Mouse (Mus musculus) limb, embryonic 15.5 days (tissue): ENCODE data around the gene Gm17428. TPM values are rescaled to one million over a fixed set of nuclear protein-coding genes. Genes with fewer than 3 reads are reported as not detected.

Source experiments
- ATAC-seq: fragments of 200-750 bp; cut with Nextera tagmentation; 2 replicates; pipeline ENCODE4 v1.8.0; 2017; ENCODE audit warnings: low read depth, moderate TSS enrichment; ENCODE audit not compliant: insufficient number of reproducible peaks, low FRiP score, low TSS enrichment
- H3K27ac ChIP-seq: fragments of 300-500 bp; sonication (generic); 2 replicates; pipeline ENCODE4 v1.5.1; 2015; ENCODE audit warnings: moderate library complexity, mild to moderate bottlenecking, inconsistent platforms
- H3K27me3 ChIP-seq: fragments of 300-500 bp; sonication (generic); 2 replicates; pipeline ENCODE4 v1.6.1; 2015; ENCODE audit warnings: inconsistent platforms
- H3K36me3 ChIP-seq: fragments of 300-500 bp; sonication (generic); 2 replicates; pipeline ENCODE4 v1.6.1; 2015; ENCODE audit warnings: inconsistent platforms
- H3K4me1 ChIP-seq: fragments of 300-500 bp; sonication (generic); 2 replicates; pipeline ENCODE4 v1.6.1; 2015; ENCODE audit warnings: inconsistent platforms
- H3K4me2 ChIP-seq: fragments of 300-500 bp; sonication (generic); 2 replicates; pipeline ENCODE4 v1.6.1; 2015; ENCODE audit warnings: mild to moderate bottlenecking, inconsistent platforms
- H3K4me3 ChIP-seq: fragments of 300-500 bp; sonication (generic); 2 replicates; pipeline ENCODE4 v1.5.1; 2015; ENCODE audit warnings: mild to moderate bottlenecking, inconsistent platforms
- H3K9ac ChIP-seq: fragments of 300-500 bp; sonication (generic); 2 replicates; pipeline ENCODE4 v1.6.1; 2015; ENCODE audit warnings: inconsistent platforms
- H3K9me3 ChIP-seq: fragments of 300-500 bp; sonication (generic); 2 replicates; pipeline ENCODE4 v1.6.1; 2016; ENCODE audit warnings: inconsistent platforms
- WGBS: fragments of 180-500 bp; shearing (Covaris S2); methylation state at CpG from one replicate; pipeline ENCODE4 v1.1.7; 2015; 5-methylcytosine and 5-hydroxymethylcytosine counted together
- polyA plus RNA-seq: library from polyadenylated mRNA; unstranded; fragments of >200 nt; fragmentation: Nextera tagmentation; extraction: Ambion mirVana; gene quantifications from 2 replicates; pipeline ENCODE4 v1.2.1, GENCODE M21; 2015

The Gm17428 gene
- not detected in 2 replicates for polyA plus RNA-seq

DNA sequence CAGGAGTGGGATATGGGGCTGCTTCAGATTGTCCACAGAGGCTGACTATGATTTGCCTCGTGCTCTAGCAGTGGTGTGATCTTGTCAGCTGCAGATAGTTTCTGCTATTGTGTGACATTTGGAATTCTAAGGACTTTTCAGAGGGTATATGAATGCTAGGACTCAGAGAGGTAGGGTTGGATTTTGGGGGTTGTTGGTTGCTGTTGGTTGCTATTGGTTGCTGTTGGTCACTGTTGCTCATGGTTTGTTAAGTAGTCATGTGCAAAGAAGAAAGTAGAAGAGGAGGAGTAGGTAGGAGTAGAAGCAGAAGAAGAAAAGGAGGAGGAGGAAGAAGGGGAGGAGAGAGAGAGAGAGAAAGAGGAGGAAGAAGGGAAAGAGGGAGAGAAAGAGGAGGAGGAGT, at the start of gene Gm17428:
Gene Gm17428 (plus strand): TSS at position 301 of the 400 bp plus-strand sequence.
- Histone ChIP-seq H3K36me3 (no peaks in the 10 kb centered on the region), H3K9ac (no peak within 1 kb of the TSS), H3K4me3 (no peak within 1 kb of the TSS), H3K4me2 (no peak within 1 kb of the TSS), H3K9me3 (no peaks in the 10 kb centered on the region), H3K27ac (no peak within 1 kb of the TSS), H3K4me1 (no peaks in the 10 kb centered on the region), H3K27me3 (no peaks in the 10 kb centered on the region; the same call in 1 of the 2 replicates)
- 82% methylated on average over 1 of the region's 1 CpGs for WGBS
- no peak for ATAC-seq

DNA sequence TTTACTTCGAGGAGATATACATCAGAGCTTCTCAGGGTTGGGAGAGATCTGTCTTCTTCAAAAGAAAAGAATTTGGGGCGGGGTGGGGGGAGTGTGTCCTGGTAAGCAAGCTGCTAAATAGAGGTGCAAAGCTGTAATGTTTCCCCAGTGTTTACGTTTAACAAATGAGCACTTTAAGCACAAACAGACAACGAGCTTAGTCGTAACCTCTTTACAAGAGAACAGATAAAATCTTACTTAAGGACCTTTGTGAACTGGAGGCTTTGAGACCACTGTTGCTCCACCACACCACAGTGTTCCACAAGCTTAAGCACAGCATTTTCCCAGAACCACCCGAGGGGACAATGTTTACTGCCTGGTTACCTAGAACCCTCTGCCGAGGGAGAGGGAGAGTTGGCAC, 49.4 kb upstream of the Gm17428 start:
- Histone ChIP-seq H3K27ac (peak overlapping the region; percentile 100), H3K9ac (peak overlapping the region; percentile 90), H3K4me2 (peak overlapping the region; percentile 76), H3K4me3 (peak overlapping the region; percentile 63), H3K27me3 (no peaks in the 10 kb centered on the region), H3K9me3 (no peaks in the 10 kb centered on the region), H3K36me3 (peaks cover 7% of the 10 kb centered on the region; the same call in 1 of the 2 replicates), H3K4me1 (peaks cover 48% of the 10 kb centered on the region)
- WGBS = 10% methylated on average over 7 of the region's 7 CpGs
- no peak for ATAC-seq

DNA sequence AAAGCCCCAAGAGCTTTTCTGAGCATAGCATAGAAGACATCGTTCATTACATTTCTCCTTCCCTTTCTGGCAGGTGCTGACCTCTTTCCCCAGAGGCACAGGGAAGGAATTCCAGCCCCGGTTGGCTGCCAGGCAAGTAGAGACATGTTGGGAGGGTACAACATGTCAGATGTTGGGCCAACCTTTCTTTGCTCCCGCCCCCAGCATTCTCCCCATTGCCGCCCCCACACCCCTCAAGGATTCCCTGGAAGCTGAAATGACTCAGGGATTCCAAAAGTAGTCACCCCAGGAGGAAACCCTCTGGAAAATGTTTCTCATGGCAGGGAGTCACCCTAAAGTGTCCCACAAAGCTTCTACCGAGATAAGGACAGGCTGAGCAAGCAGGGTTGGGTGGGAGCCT, 46.9 kb upstream of the Gm17428 start:
- Histone ChIP-seq H3K9me3 (no peaks in the 10 kb centered on the region), H3K36me3 (no peaks in the 10 kb centered on the region), H3K27ac (0 out of 2 replicates have a peak overlapping the region, but pooled peaks have one; percentile 27), H3K27me3 (no peaks in the 10 kb centered on the region), H3K4me1 (peaks cover 42% of the 10 kb centered on the region), H3K9ac (no peak overlapping the region), H3K4me2 (no peak overlapping the region), H3K4me3 (no peak overlapping the region)
- no peak for ATAC-seq
- 62% methylated on average over 5 of the region's 5 CpGs for WGBS

DNA sequence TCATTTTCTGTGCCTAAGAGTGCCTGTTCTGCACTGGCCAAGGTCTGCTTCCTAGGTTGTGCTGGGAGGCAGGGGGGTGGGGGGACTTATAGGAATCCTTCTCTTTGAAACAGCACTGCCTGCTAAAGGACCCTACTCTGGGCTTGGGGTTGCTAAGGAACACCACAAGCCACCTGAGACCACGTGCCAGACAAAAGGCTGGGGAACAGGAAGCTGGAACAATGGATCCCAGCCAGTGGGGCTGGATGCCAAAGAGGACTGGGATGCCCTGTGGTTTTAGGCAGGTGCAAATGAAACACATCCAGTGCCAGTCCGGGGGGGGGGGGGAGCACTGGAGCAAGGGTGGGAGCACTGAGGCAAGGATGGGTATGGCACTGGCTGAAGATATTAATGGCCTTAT, 46.3 kb upstream of the Gm17428 start:
- H3K4me2 ChIP-seq = no peak overlapping the region
- H3K4me1 ChIP-seq = peaks cover 44% of the 10 kb centered on the region
- no peaks in the 10 kb centered on the region for H3K9me3 ChIP-seq
- no peaks in the 10 kb centered on the region for H3K27me3 ChIP-seq
- no peak overlapping the region for H3K9ac ChIP-seq
- 19% methylated on average over 2 of the region's 2 CpGs for WGBS
- H3K4me3 ChIP-seq = no peak overlapping the region
- H3K36me3 ChIP-seq = no peaks in the 10 kb centered on the region
- 0 out of 2 replicates have a peak overlapping the region, but pooled peaks have one; percentile 27 for H3K27ac ChIP-seq
- ATAC-seq = no peak

DNA sequence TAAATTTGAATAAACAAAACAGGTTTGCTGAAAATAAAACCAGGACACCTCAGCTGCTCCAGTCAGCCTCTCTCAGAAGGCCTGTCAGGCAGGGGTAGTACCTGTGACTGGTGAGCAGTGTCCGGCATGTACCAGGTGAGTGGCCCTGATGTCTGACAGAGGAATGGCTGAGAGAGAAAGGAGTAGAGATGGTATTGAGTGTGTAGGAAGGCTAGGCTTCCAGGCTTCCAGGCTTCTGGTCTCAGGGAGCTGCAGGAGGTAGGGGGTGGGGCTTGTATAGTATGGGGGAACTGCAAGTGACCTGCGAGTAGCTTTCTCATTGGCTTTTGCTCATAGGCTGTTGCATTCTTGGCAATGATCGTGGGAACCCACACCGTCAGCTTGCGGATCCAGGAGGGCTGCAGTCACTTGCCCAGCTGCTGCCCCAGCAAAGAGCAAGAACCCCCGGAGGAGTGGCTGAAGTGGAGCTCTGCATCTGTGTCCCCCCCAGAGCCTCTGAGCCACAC, 44.0 kb upstream of the Gm17428 start, which contains the start of gene Il25:
Gene Il25 (plus strand): TSS at position 51 of the 506 bp plus-strand sequence.
- H3K36me3 ChIP-seq = no peaks in the 10 kb centered on the region
- ATAC-seq = no peak
- H3K4me1 ChIP-seq = peaks cover 47% of the 10 kb centered on the region
- H3K27ac ChIP-seq = 0 out of 2 replicates have a peak within 1 kb of the TSS, but pooled peaks have one; percentile 11
- no peak within 1 kb of the TSS for H3K9ac ChIP-seq
- WGBS = 24% methylated on average over 6 of the region's 6 CpGs
- no peaks in the 10 kb centered on the region for H3K27me3 ChIP-seq
- H3K4me2 ChIP-seq = no peak within 1 kb of the TSS
- H3K4me3 ChIP-seq = no peak within 1 kb of the TSS
- no peaks in the 10 kb centered on the region for H3K9me3 ChIP-seq

DNA sequence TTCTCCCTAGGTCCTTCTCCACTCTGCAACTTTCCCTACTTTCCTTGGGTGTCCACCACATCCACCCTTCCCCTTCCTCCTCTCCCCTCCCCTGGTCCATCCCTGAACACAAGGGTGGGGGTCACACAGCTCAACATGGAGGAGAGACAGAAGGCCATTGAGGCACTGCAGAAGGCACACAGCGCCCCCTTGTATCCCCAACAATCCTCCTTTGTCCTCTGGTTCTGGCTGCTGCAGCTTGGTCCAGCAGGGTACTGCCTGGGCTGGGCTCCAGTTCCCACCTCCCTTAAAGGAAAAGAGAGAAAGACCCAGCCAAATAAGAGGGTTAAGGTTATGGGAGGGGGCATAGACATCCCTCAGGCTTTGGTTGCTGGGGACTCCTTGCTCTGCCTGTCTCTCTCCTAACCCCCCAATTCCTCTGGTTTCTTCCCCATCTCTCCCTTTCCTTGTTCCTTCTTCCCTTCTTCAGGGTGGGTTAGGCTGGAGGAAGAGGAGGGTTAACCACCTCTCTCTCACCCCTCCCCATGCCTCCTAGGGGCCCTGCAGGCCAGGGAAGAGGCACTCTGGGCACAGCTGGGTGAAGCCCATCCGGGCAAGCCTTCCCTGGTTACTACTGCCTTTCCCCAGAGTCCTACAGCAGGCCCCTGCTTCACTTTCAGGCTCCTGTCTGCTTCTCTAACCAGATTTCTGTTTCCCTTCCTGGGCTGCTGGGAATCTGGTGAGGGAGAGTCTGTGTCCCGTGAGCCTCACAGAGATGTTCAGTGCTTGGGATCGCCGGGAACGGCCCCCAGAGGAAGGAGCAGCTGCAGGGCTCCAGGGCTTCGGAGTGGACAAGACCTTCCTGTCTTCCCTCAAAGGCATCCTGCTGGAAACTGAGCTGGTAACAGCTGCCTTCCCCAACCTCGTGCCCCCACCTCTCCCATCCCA, 40.6 kb upstream of the Gm17428 start, which contains the start of gene Cmtm5:
Gene Cmtm5 (plus strand): TSS at position 358 of the 927 bp plus-strand sequence.
- peak within 1 kb of the TSS; percentile 13 for H3K4me3 ChIP-seq
- H3K4me1 ChIP-seq = peaks cover 29% of the 10 kb centered on the region
- no peaks in the 10 kb centered on the region for H3K27me3 ChIP-seq
- H3K36me3 ChIP-seq = no peaks in the 10 kb centered on the region
- H3K9ac ChIP-seq = no peak within 1 kb of the TSS
- WGBS = 24% methylated on average over 8 of the region's 8 CpGs
- no peaks in the 10 kb centered on the region for H3K9me3 ChIP-seq
- peak within 1 kb of the TSS; percentile 87 for H3K27ac ChIP-seq
- peak within 1 kb of the TSS; percentile 15 for H3K4me2 ChIP-seq
- peak; percentile 57; the same call in 1 of the 2 replicates for ATAC-seq

DNA sequence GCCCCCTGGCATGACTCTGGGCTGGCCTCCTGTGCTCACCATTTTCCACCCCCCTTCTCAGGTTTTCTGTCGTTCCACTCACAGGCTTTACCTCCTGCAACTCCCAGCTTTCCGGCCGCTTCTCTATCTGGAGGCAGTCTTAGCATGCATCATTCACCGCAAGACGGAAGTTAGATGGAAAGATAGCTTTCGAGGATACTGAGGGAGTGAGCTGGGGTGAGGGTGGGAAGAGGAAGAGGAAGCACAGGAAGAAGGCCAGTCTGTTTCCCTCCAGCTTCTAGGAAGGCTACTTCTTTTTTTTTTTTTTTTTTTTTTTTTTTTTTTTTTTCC, 39.9 kb upstream of the Gm17428 start:
- Histone ChIP-seq H3K36me3 (no peaks in the 10 kb centered on the region), H3K9ac (no peak overlapping the region), H3K4me1 (peaks cover 29% of the 10 kb centered on the region), H3K27ac (peak overlapping the region; percentile 87), H3K9me3 (no peaks in the 10 kb centered on the region), H3K27me3 (no peaks in the 10 kb centered on the region), H3K4me2 (peak overlapping the region; percentile 15; the same call in 1 of the 2 replicates), H3K4me3 (peak overlapping the region; percentile 13)
- 38% methylated on average over 6 of the region's 6 CpGs for WGBS
- no peak for ATAC-seq

DNA sequence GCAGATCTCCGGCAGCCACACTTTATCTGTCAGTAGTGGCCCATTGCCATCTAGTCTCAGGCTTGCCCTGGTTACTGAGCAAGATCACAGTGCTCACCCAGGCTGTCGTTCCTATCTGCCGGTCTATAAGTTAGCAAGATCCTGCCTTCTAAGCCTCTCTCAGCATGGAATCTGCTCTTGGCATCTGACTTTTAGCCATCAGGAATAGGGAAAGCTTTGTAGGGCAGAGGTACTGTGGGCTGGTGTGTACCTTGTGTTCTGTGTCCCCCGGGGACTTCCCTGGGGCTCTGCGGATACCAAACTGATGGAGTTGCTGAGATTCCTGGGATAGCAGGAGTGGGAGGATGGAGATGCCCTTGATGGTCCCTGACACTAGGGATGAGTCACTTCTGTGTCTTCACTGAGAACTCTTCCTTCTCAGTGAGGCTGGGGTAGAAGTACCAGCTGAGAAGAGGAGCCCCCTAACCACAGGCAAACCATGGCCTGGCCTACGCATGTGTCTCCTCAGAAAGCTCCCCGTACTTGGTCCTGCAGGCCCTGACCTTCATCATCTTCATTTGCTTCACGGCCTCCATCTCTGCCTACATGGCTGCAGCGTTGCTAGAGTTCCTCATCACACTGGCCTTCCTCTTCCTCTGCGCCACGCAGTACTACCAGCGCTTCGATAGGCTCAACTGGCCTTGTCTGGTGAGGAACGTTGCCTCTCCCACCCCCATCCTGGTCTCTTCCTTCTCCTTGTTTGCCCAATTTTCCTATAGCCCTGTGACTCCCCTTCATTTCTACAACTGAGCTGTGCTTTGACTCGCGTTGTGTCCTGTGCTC, 39.2 kb upstream of the Gm17428 start:
- H3K4me2 ChIP-seq = 0 out of 2 replicates have a peak overlapping the region, but pooled peaks have one; percentile 12
- peaks cover 28% of the 10 kb centered on the region for H3K4me1 ChIP-seq
- H3K9ac ChIP-seq = no peak overlapping the region
- H3K9me3 ChIP-seq = no peaks in the 10 kb centered on the region
- peak overlapping the region; percentile 3; the same call in 1 of the 2 replicates for H3K27ac ChIP-seq
- 83% methylated on average over 16 of the region's 16 CpGs for WGBS
- no peaks in the 10 kb centered on the region for H3K27me3 ChIP-seq
- ATAC-seq = no peak
- no peak overlapping the region for H3K4me3 ChIP-seq
- H3K36me3 ChIP-seq = no peaks in the 10 kb centered on the region

DNA sequence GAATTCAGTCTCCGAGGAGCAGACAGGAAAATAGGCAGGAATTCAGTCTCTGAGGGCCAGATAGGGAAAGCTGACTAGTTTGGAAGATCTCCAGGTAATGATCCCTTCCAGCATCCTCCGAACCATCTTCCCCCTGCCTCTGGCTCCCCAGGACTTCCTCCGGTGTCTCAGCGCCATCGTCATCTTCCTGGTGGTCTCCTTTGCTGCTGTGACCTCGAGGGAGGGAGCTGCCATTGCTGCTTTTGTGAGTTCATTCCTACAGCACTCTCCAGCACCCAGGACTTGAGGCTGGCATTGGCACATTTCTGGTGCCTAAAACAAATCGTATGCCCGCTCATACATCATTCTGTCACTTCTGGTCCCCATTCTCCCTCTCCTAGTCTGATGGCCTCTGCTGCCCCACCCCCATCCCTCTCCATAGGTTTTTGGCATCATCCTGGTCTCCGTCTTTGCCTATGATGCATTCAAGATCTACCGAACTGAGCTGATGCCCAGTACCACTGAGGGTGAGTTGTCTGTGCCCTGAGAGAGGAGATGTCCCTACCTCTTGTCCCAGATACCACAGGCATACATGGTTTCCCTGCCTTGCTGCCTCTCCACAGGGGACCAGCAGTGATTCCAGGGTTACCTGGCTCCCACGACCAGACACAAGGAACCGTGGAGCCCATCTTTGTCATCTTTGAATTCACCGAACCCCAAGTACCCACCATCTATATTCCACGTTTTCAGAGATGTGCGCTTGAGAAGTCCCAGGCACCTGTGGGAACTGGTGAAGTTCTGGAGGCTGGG, 38.1 kb upstream of the Gm17428 start:
- Histone ChIP-seq H3K4me3 (no peak overlapping the region), H3K9me3 (no peaks in the 10 kb centered on the region), H3K36me3 (no peaks in the 10 kb centered on the region), H3K27ac (no peak overlapping the region), H3K9ac (no peak overlapping the region), H3K4me2 (no peak overlapping the region), H3K27me3 (no peaks in the 10 kb centered on the region), H3K4me1 (peaks cover 21% of the 10 kb centered on the region)
- 76% methylated on average over 15 of the region's 15 CpGs for WGBS
- no peak for ATAC-seq

DNA sequence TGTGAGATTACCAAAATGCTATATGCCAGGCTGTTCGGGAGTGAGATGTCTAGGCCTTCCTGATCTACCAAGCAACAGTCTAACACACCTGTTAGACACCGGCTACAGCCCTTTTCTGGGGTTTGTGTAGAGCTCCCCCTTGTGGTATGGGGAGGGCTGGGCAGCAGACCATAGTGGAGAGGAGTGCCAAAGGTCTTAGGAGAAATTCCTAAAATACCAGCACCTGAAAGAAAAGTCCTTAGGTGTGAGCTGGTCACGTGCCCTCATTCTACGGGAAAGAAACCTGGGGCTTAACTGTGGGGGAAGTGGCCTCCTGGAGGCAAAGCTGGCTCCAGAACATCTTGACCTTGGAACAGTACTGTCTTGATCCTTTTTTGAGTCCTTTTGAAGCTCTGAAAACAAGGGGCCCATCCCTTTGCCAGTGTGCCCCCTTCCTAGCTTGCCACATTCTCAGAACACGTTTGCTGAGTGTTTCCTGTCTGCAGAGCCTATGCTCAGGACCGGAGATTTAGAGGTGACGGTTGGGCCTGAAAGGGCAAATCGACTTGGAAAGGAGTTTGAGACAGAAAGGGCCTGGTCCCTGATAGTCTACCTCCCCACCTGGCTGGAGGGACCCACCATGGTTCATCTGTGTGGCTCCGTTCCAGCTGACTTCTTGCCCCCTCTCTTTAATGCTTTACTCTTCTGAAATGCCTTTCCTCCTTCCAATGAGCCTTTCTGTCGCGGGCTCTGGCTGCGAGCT, 37.1 kb upstream of the Gm17428 start:
- no peak overlapping the region for H3K9ac ChIP-seq

More for the DNA sequence above, 37.1 kb upstream of the Gm17428 start:
- H3K4me2 ChIP-seq = no peak overlapping the region
- 46% methylated on average over 12 of the region's 12 CpGs for whole genome bisulfite sequencing
- ATAC-seq = no peak
- no peaks in the 10 kb centered on the region for H3K36me3 ChIP-seq
- no peaks in the 10 kb centered on the region for H3K9me3 ChIP-seq
- H3K27me3 ChIP-seq = no peaks in the 10 kb centered on the region
- no peak overlapping the region for H3K27ac ChIP-seq
- H3K4me1 ChIP-seq = peaks cover 21% of the 10 kb centered on the region
- H3K4me3 ChIP-seq = no peak overlapping the region
